Mouse (Mus musculus): Measurements from ENCODE around the gene Shq1. TPM values are rescaled to one million over a fixed set of nuclear protein-coding genes. Genes with fewer than 3 reads are reported as not detected.

Shq1 gene
- 10.8 TPM for total RNA-seq (2023)

GRCm38 (mm10) chr6:100670880-100671344 lies at the start of gene Shq1:
TSS of gene Shq1 (minus strand) at chr6:100671157.

DNA sequence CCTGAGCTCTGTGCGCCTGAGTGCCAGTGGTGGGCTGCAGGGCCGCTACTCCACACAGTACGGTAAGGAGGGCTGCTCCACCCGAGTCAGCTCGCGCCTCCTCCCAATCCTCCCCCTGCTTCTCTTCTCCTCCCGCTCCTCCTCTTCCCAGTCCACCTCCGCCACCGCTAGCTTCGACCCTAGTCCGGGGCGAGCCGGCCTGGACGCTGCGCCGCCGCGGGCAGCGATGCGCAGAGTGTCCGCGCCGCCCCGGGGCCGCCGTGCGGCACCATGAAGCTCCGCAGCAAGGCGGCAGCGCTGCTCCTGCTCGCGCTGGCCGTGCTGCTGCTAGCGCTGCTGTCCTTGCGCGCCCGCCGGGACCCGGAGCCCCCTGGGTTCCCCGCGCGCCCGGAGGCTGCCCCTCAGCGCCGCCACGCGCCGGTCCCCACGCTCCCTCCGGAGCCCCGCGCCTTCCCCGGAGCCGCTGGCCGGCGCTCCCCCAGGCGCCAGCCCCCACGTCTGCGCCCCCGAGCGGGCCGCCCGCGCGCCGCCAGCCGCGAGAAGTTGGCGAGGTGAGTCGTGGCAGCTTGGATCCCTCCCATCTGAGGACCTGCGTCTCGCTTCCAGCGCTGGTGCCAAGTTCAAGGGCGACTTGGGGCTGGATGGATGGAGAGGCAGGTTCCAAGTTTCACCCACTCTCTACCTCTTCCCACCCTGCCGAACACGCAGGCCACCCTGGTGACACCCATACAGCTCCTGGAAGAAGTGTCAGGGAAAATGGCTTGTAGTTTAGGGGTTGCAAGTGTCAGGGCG lies 33.8 kb upstream of the Shq1 start, which contains the start of gene Gxylt2:
Gene Gxylt2 (plus strand): TSS at position 161 of the 792 bp plus-strand sequence.

Other genes with a start within 250 kb of the Shq1 start
- gene Gxylt2, start 33.6 kb upstream of the Shq1 start, total RNA-seq (2023), result not detected
- 95.7 TPM for gene Ppp4r2, start 162.5 kb upstream of the Shq1 start, total RNA-seq (2023)

Measured in CD8-positive naive resting alpha-beta T cell, adult 57 days (primary cell).